Mouse (Mus musculus): ENCODE results near the gene Msi2. TPM values are rescaled to one million over a fixed set of nuclear protein-coding genes. Genes with fewer than 3 reads are reported as not detected.

The Msi2 gene
- polyA plus RNA-seq, 1 experiment: 36.4 TPM

- DNase-seq (ENCODE audit: low read depth): no peak
Measured at GRCm38 (mm10) chr11:88589641-88590040, 128.7 kb downstream of the Msi2 start.

- no peak for DNase-seq (ENCODE audit: low read depth)
Measured at GRCm38 (mm10) chr11:88588688-88589210, 129.6 kb downstream of the Msi2 start.

GRCm38 (mm10) chr11:88587710-88588109 is 130.6 kb downstream of the Msi2 start:
- DNase-seq (ENCODE audit: low read depth): no peak

GRCm38 (mm10) chr11:88585880-88586279 is 132.4 kb downstream of the Msi2 start:
- no peak for DNase-seq (ENCODE audit: low read depth)

- no peak for DNase-seq (ENCODE audit: low read depth)
Measured at GRCm38 (mm10) chr11:88585171-88585632, 133.1 kb downstream of the Msi2 start.

GRCm38 (mm10) chr11:88583866-88584265 is 134.4 kb downstream of the Msi2 start:
- DNase-seq (ENCODE audit: low read depth): no peak

GRCm38 (mm10) chr11:88583259-88583833 is 135.0 kb downstream of the Msi2 start:
- DNase-seq (ENCODE audit: low read depth): no peak

- DNase-seq (ENCODE audit: low read depth): no peak
Measured at GRCm38 (mm10) chr11:88582781-88583180, 135.5 kb downstream of the Msi2 start.

- DNase-seq (ENCODE audit: low read depth): no peak
Measured at GRCm38 (mm10) chr11:88582021-88582707, 136.1 kb downstream of the Msi2 start.

- no peak for DNase-seq (ENCODE audit: low read depth)
Measured at GRCm38 (mm10) chr11:88581375-88581774, 136.9 kb downstream of the Msi2 start.

GRCm38 (mm10) chr11:88578700-88579099 is 139.6 kb downstream of the Msi2 start:
- DNase-seq (ENCODE audit: low read depth): no peak

- no peak for DNase-seq (ENCODE audit: low read depth)
Measured at GRCm38 (mm10) chr11:88577076-88577475, 141.2 kb downstream of the Msi2 start.

GRCm38 (mm10) chr11:88576233-88576998 is 141.9 kb downstream of the Msi2 start:
- DNase-seq (ENCODE audit: low read depth): no peak

GRCm38 (mm10) chr11:88574575-88575360 is 143.5 kb downstream of the Msi2 start:
- no peak for DNase-seq (ENCODE audit: low read depth)

- no peak for DNase-seq (ENCODE audit: low read depth)
Measured at GRCm38 (mm10) chr11:88573013-88573412, 145.3 kb downstream of the Msi2 start.

- DNase-seq (ENCODE audit: low read depth): no peak
Measured at GRCm38 (mm10) chr11:88572461-88572860, 145.9 kb downstream of the Msi2 start.

GRCm38 (mm10) chr11:88570715-88571202 is 147.6 kb downstream of the Msi2 start:
- peak; percentile 75 for DNase-seq (ENCODE audit: low read depth)

- DNase-seq (ENCODE audit: low read depth): no peak
Measured at GRCm38 (mm10) chr11:88566613-88567606, 151.4 kb downstream of the Msi2 start.

- no peak for DNase-seq (ENCODE audit: low read depth)
Measured at GRCm38 (mm10) chr11:88564810-88565209, 153.5 kb downstream of the Msi2 start.

GRCm38 (mm10) chr11:88564363-88564762 is 153.9 kb downstream of the Msi2 start:
- no peak for DNase-seq (ENCODE audit: low read depth)
